Mouse (Mus musculus) erythroblast, embryonic 14.5 days (primary cell): ENCODE data around the gene Col2a1.

Experiments
- GATA1 ChIP-seq: IDR thresholded peaks from 2 replicates; pipeline ENCODE4 v1.6.1; 2012; ENCODE audit warnings: low read length, inconsistent platforms, mixed read lengths
- TAL1 ChIP-seq: IDR thresholded peaks from 3 replicates; pipeline ENCODE4 v1.6.1; 2012; ENCODE audit warnings: low read length, inconsistent platforms, mixed read lengths

GRCm38 (mm10) chr15:97972580-97972979 is 31.9 kb downstream of the Col2a1 start:
- TF ChIP-seq GATA1 (no peak), TAL1 (no peak)
